Mouse (Mus musculus) MEL (cell line): ENCODE results near the gene Gaa. TPM values are rescaled to one million over a fixed set of nuclear protein-coding genes. Genes with fewer than 3 reads are reported as not detected.

ENCODE experiments used
- DNase-seq: peaks from one replicate; pipeline ENCODE4 v3.0.0; 2011; ENCODE audit warnings: low read depth, low spot score
- H3K27ac ChIP-seq: 2 replicates; pipeline ENCODE4 v1.5.1; 2012; ENCODE audit warnings: low read depth, mild to moderate bottlenecking, control low read depth, low read length, moderate library complexity; ENCODE audit not compliant: control insufficient read depth
- H3K27me3 ChIP-seq, 2 experiments: fragments of 150-350 bp in 1 of 2; sonication (generic) in 1 of 2; 2 replicates each; pipeline ENCODE4 v1.6.1; 2012; ENCODE audit warnings: low read length in 2 of 2, mild to moderate bottlenecking in 2 of 2, improper control_type of control experiment in 1 of 2, moderate library complexity in 1 of 2; ENCODE audit not compliant: insufficient read depth in 2 of 2, control insufficient read depth in 1 of 2
- H3K36me3 ChIP-seq, 2 experiments: 2 replicates each; pipeline ENCODE4 v1.6.1; 2012 to 2014; ENCODE audit warnings: low read length in 2 of 2, improper control_type of control experiment in 1 of 2, inconsistent platforms in 1 of 2, mild to moderate bottlenecking in 1 of 2; ENCODE audit not compliant: insufficient read depth in 2 of 2, control insufficient read depth in 1 of 2
- H3K4me1 ChIP-seq, 2 experiments: fragments of 150-350 bp in 1 of 2; sonication (generic) in 1 of 2; 2 replicates each; pipeline ENCODE4 v1.6.1; 2012; ENCODE audit warnings: low read length in 2 of 2, improper control_type of control experiment in 1 of 2, mild to moderate bottlenecking in 1 of 2; ENCODE audit not compliant: insufficient read depth in 2 of 2, control insufficient read depth in 1 of 2
- H3K4me3 ChIP-seq, 2 experiments: fragments of 150-350 bp in 1 of 2; sonication (generic) in 1 of 2; 2 replicates each; pipeline ENCODE4 v1.5.1; 2012; ENCODE audit warnings: low read depth in 2 of 2, low read length in 2 of 2, mild to moderate bottlenecking in 2 of 2, moderate library complexity in 2 of 2, control low read depth in 1 of 2, improper control_type of control experiment in 1 of 2; ENCODE audit not compliant: control insufficient read depth in 1 of 2, insufficient read depth in 1 of 2
- H3K79me2 ChIP-seq: 2 replicates; pipeline ENCODE4 v1.6.1; 2012; ENCODE audit warnings: mild to moderate bottlenecking, low read length, moderate library complexity; ENCODE audit not compliant: control insufficient read depth, poor library complexity, insufficient read depth
- H3K9ac ChIP-seq: 2 replicates; pipeline ENCODE4 v1.6.1; 2012; ENCODE audit warnings: low read depth, mild to moderate bottlenecking, control low read depth, low read length, moderate library complexity; ENCODE audit not compliant: control insufficient read depth, poor library complexity, severe bottlenecking
- H3K9me3 ChIP-seq: fragments of 150-350 bp; sonication (generic); replicated peaks from 2 replicates; pipeline ENCODE4 v1.6.1; 2012; ENCODE audit warnings: mild to moderate bottlenecking, low read length, improper control_type of control experiment, moderate library complexity; ENCODE audit not compliant: insufficient read depth
- BHLHE40 ChIP-seq: IDR thresholded peaks from 2 replicates; pipeline ENCODE4 v1.6.1; 2012; ENCODE audit warnings: low read depth, mild to moderate bottlenecking, inconsistent platforms, low read length, improper control_type of control experiment, borderline replicate concordance
- CHD1 ChIP-seq: IDR thresholded peaks from 2 replicates; pipeline ENCODE4 v1.6.1; 2012; ENCODE audit warnings: low read depth, mild to moderate bottlenecking, inconsistent platforms, low read length, improper control_type of control experiment
- CHD2 ChIP-seq: IDR thresholded peaks from 2 replicates; pipeline ENCODE4 v1.6.1; 2011; ENCODE audit warnings: low read length, improper control_type of control experiment
- CTCF ChIP-seq, 3 experiments: IDR thresholded peaks in 2 of 3; conservative IDR thresholded peaks in 1 of 3; 2 replicates each; pipeline ENCODE4 v1.5.1; 2011 to 2012; ENCODE audit warnings: low read length in 3 of 3, low read depth in 2 of 3, mild to moderate bottlenecking in 2 of 3, improper control_type of control experiment in 1 of 3, inconsistent platforms in 1 of 3, mixed read lengths in 1 of 3, moderate library complexity in 1 of 3; ENCODE audit not compliant: control insufficient read depth in 1 of 3, insufficient read depth in 1 of 3, poor library complexity in 1 of 3, severe bottlenecking in 1 of 3
- ELF1 ChIP-seq: IDR thresholded peaks from 2 replicates; pipeline ENCODE4 v1.6.1; 2014; ENCODE audit warnings: low read depth, mild to moderate bottlenecking, inconsistent platforms, low read length, improper control_type of control experiment, moderate library complexity
- EP300 ChIP-seq, 2 experiments: IDR thresholded peaks; 2 replicates each; pipeline ENCODE4 v1.6.1; 2011; ENCODE audit warnings: improper control_type of control experiment in 2 of 2, low read length in 2 of 2, low read depth in 1 of 2, mild to moderate bottlenecking in 1 of 2
- ETS1 ChIP-seq: IDR thresholded peaks from 2 replicates; pipeline ENCODE4 v1.6.1; 2012; ENCODE audit warnings: low read depth, mild to moderate bottlenecking, inconsistent platforms, low read length, improper control_type of control experiment, moderate library complexity
- HCFC1 ChIP-seq: IDR thresholded peaks from 2 replicates; pipeline ENCODE4 v1.6.1; 2012; ENCODE audit warnings: low read depth, mild to moderate bottlenecking, inconsistent platforms, low read length, improper control_type of control experiment, moderate library complexity
- JUND ChIP-seq: IDR thresholded peaks from 2 replicates; pipeline ENCODE4 v1.6.1; 2011; ENCODE audit warnings: low read depth, mild to moderate bottlenecking, improper control_type of control experiment, low read length
- KAT2A ChIP-seq: conservative IDR thresholded peaks from 2 replicates; pipeline ENCODE4 v1.6.1; 2012; ENCODE audit warnings: low read depth, low read length, improper control_type of control experiment, inconsistent platforms
- MAFK ChIP-seq: IDR thresholded peaks from 2 replicates; pipeline ENCODE4 v1.6.1; 2011; ENCODE audit warnings: low read depth, mild to moderate bottlenecking, low read length, improper control_type of control experiment, borderline replicate concordance
- MAZ ChIP-seq: IDR thresholded peaks from 2 replicates; pipeline ENCODE4 v1.6.1; 2012; ENCODE audit warnings: low read depth, mild to moderate bottlenecking, inconsistent platforms, low read length, improper control_type of control experiment
- MEF2A ChIP-seq: IDR thresholded peaks from 2 replicates; pipeline ENCODE4 v1.6.1; 2014; ENCODE audit warnings: low read depth, mild to moderate bottlenecking, inconsistent platforms, low read length, improper control_type of control experiment; ENCODE audit not compliant: poor library complexity, insufficient replicate concordance, severe bottlenecking; ENCODE audit errors: extremely low read depth
- MXI1 ChIP-seq: IDR thresholded peaks from 2 replicates; pipeline ENCODE4 v1.6.1; 2011; ENCODE audit warnings: mild to moderate bottlenecking, low read depth, low read length, improper control_type of control experiment
- MYB ChIP-seq: IDR thresholded peaks from 2 replicates; pipeline ENCODE4 v1.6.1; 2011; ENCODE audit warnings: mild to moderate bottlenecking, low read depth, low read length, improper control_type of control experiment
- MYC ChIP-seq: IDR thresholded peaks from 2 replicates; pipeline ENCODE4 v1.6.1; 2011; ENCODE audit warnings: low read depth, mild to moderate bottlenecking, low read length, improper control_type of control experiment, moderate library complexity
- NELFE ChIP-seq: IDR thresholded peaks from 2 replicates; pipeline ENCODE4 v1.6.1; 2011; ENCODE audit warnings: low read depth, low read length, improper control_type of control experiment
- NRF1 ChIP-seq: IDR thresholded peaks from 2 replicates; pipeline ENCODE4 v1.6.1; 2014; ENCODE audit warnings: low read depth, mild to moderate bottlenecking, inconsistent platforms, low read length, improper control_type of control experiment, moderate library complexity; ENCODE audit not compliant: poor library complexity, insufficient read depth, severe bottlenecking
- POLR2A ChIP-seq, 2 experiments: IDR thresholded peaks; 2 replicates each; pipeline ENCODE4 v1.6.1; 2011 to 2012; ENCODE audit warnings: low read length in 2 of 2, mild to moderate bottlenecking in 2 of 2, control low read depth in 1 of 2, improper control_type of control experiment in 1 of 2, low read depth in 1 of 2, moderate library complexity in 1 of 2; ENCODE audit not compliant: control insufficient read depth in 1 of 2, insufficient read depth in 1 of 2, poor library complexity in 1 of 2
- POLR2AphosphoS2 ChIP-seq: IDR thresholded peaks from 2 replicates; pipeline ENCODE4 v1.6.1; 2011; ENCODE audit warnings: low read length, improper control_type of control experiment
- POLR2AphosphoS5 ChIP-seq: IDR thresholded peaks from 2 replicates; pipeline ENCODE4 v1.6.1; 2012; ENCODE audit warnings: low read depth, borderline replicate concordance, mild to moderate bottlenecking, inconsistent platforms, low read length, moderate library complexity, mixed read lengths
- RCOR1 ChIP-seq: IDR thresholded peaks from 2 replicates; pipeline ENCODE4 v1.6.1; 2012; ENCODE audit warnings: low read depth, mild to moderate bottlenecking, inconsistent platforms, low read length, improper control_type of control experiment
- SIN3A ChIP-seq: IDR thresholded peaks from 2 replicates; pipeline ENCODE4 v1.6.1; 2012; ENCODE audit warnings: low read length, improper control_type of control experiment, inconsistent platforms
- UBTF ChIP-seq: IDR thresholded peaks from 2 replicates; pipeline ENCODE4 v1.6.1; 2012; ENCODE audit warnings: low read depth, mild to moderate bottlenecking, inconsistent platforms, low read length, improper control_type of control experiment, moderate library complexity, borderline replicate concordance; ENCODE audit not compliant: insufficient read depth
- ZMIZ1 ChIP-seq: IDR thresholded peaks from 2 replicates; pipeline ENCODE4 v1.6.1; 2012; ENCODE audit warnings: low read depth, mild to moderate bottlenecking, inconsistent platforms, low read length, improper control_type of control experiment, moderate library complexity
- ZNF384 ChIP-seq: IDR thresholded peaks from 2 replicates; pipeline ENCODE4 v1.6.1; 2012; ENCODE audit warnings: low read depth, mild to moderate bottlenecking, inconsistent platforms, low read length, improper control_type of control experiment
- polyA plus RNA-seq, 2 experiments: library from polyadenylated mRNA; stranded (reverse) in 1 of 2; unstranded in 1 of 2; fragments of >175 nt in 1 of 2; fragments of >200 nt in 1 of 2; gene quantifications; 2 replicates each; pipeline versions ENCODE4 v1.2.1 to v1.2.4; 2012; ENCODE audit warnings: low replicate concordance in 2 of 2, low read depth in 1 of 2; ENCODE audit not compliant: insufficient read length in 2 of 2, insufficient read depth in 1 of 2, missing spikeins in 1 of 2
- total RNA-seq: library from RNA; depleted of rRNA; stranded (reverse); fragments of 300-350 nt; gene quantifications from 2 replicates; pipeline ENCODE4 v1.2.3, GENCODE M21; 2012

Gaa gene
- total and polyA plus RNA-seq, 3 experiments = 54.1 to 85.6 TPM; not detected in 1

GRCm38 (mm10) chr11:119237007-119237406, 30.7 kb upstream of the Gaa start:
- peak overlapping the region in 1 of 2 experiments; percentile 91; a peak in 3 of 4 replicates for H3K4me3 ChIP-seq
- 0 out of 2 replicates have a peak overlapping the region, but pooled peaks have one; percentile 13 for H3K9ac ChIP-seq
- H3K27me3 ChIP-seq = peaks cover 2% of the 10 kb centered on the region in 2 experiments; a peak in 2 of 4 replicates
- H3K9me3 ChIP-seq = no peaks in the 10 kb centered on the region
- DNase-seq = peak; percentile 60
- peaks cover 0 to 8% of the 10 kb centered on the region in 2 experiments; a peak in 2 of 4 replicates for H3K36me3 ChIP-seq
- peaks cover 3 to 16% of the 10 kb centered on the region in 2 experiments; a peak in 3 of 4 replicates for H3K4me1 ChIP-seq
- TF ChIP-seq POLR2AphosphoS5 = no peak
- peak; percentile 21; the same call in 1 of the 2 replicates for TF ChIP-seq RCOR1
- H3K79me2 ChIP-seq = no peaks in the 10 kb centered on the region; the same call in 1 of the 2 replicates
- no peak overlapping the region for H3K27ac ChIP-seq

GRCm38 (mm10) chr11:119237568-119238304, 30.0 kb upstream of the Gaa start:
- peak; percentile 92 for DNase-seq
- H3K4me3 ChIP-seq = peak overlapping the region; percentile 73 to 91
- H3K9ac ChIP-seq = peak overlapping the region; percentile 79
- peaks cover 0 to 8% of the 10 kb centered on the region in 2 experiments; a peak in 2 of 4 replicates for H3K36me3 ChIP-seq
- no peaks in the 10 kb centered on the region; the same call in 1 of the 2 replicates for H3K79me2 ChIP-seq
- H3K27me3 ChIP-seq = peaks cover 0 to 2% of the 10 kb centered on the region in 2 experiments; a peak in 1 of 4 replicates
- TF ChIP-seq CTCF (IDR thresholded peaks at IDR 0.05 in 2 of 3, conservative IDR thresholded peaks at IDR 0.05 in 1 of 3; ENCODE audit: control insufficient read depth in 1 of 3, insufficient read depth in 1 of 3, low read depth in 2 of 3, low read length in 3 of 3, poor library complexity in 1 of 3, severe bottlenecking in 1 of 3) = no peak
- no peak; the same call in 1 of the 2 replicates for TF ChIP-seq SIN3A
- peak; percentile 80 to 84 for TF ChIP-seq POLR2A (IDR thresholded peaks at IDR 0.05; ENCODE audit: control insufficient read depth in 1 of 2, insufficient read depth in 1 of 2, low read depth in 1 of 2, low read length in 2 of 2, poor library complexity in 1 of 2)
- TF ChIP-seq ZMIZ1 = peak; percentile 79; the same call in 1 of the 2 replicates
- no peak for TF ChIP-seq ZNF384
- no peak for TF ChIP-seq BHLHE40
- TF ChIP-seq JUND = peak; percentile 97
- no peak for TF ChIP-seq KAT2A
- no peak for TF ChIP-seq MYB
- no peak for TF ChIP-seq MAFK
- no peak for TF ChIP-seq UBTF
- TF ChIP-seq CHD2 = no peak
- TF ChIP-seq RCOR1 = no peak
- 0 out of 2 replicates have a peak, but pooled peaks have one; percentile 34 for TF ChIP-seq ELF1
- 0 out of 2 replicates have a peak, but pooled peaks have one; percentile 72 for TF ChIP-seq POLR2AphosphoS2
- peak; percentile 64 for TF ChIP-seq NELFE
- 0 out of 2 replicates have a peak, but pooled peaks have one; percentile 42 for TF ChIP-seq ETS1
- TF ChIP-seq HCFC1 = no peak; the same call in 1 of the 2 replicates
- no peak for TF ChIP-seq CHD1
- 0 out of 2 replicates have a peak, but pooled peaks have one; percentile 44 for TF ChIP-seq MAZ
- TF ChIP-seq MEF2A = no peak
- no peak for TF ChIP-seq MYC
- no peak for TF ChIP-seq EP300 (IDR thresholded peaks at IDR 0.05; ENCODE audit: low read depth in 1 of 2, low read length in 2 of 2)
- peak; percentile 77 for TF ChIP-seq NRF1
- no peak for TF ChIP-seq POLR2AphosphoS5
- peak; percentile 75 for TF ChIP-seq MXI1
- H3K27ac ChIP-seq = peak overlapping the region; percentile 59
- H3K4me1 ChIP-seq = peaks cover 3 to 16% of the 10 kb centered on the region in 2 experiments; a peak in 3 of 4 replicates
- H3K9me3 ChIP-seq = no peaks in the 10 kb centered on the region
